Mouse (Mus musculus): ENCODE results near the gene Zfp106. TPM values are rescaled to one million over a fixed set of nuclear protein-coding genes. Genes with fewer than 3 reads are reported as not detected.
"Not testable (repeated sequence)": the region's sequence is repeated elsewhere in the genome, so short reads cannot be mapped to it uniquely, and the experiment has no call there.

Gene Zfp106
- polyA plus RNA-seq, 1 experiment from 2014 or later = 50.8 TPM

- not testable (repeated sequence) for H3K27me3 ChIP-seq; ATAC-seq (replicated peaks); H3K4me3 ChIP-seq; H3K27ac ChIP-seq (replicated peaks); H3K9me3 ChIP-seq; H3K36me3 ChIP-seq; H3K9ac ChIP-seq (replicated peaks); H3K4me2 ChIP-seq (replicated peaks)
- H3K4me1 ChIP-seq = peaks cover 19% of the 10 kb centered on the region
- WGBS = 94% methylated on average over 3 of the region's 3 CpGs
Observed at GRCm38 (mm10) chr2:120572161-120572560, 8.5 kb upstream of the Zfp106 start.

DNA sequence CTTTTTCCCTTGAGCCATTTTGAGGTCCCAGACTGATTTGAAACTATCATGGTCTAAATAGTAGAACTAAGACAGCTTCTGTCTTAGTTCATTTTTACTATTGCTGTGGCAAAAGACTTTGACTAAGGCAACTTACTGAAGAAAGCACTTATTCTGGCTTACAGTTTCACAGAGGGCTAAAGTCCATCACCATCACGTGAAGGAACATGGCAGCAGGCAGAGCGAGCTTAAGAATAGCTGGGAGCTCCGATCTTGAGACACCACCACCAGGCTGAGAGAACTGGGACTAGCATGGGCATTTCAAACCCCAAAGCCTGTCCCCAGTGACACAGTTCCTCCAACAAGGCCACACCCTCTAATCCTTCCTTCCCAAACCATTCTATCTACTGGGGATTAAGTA is 7.4 kb upstream of the Zfp106 start:
- Histone ChIP-seq H3K4me2 (replicated peaks) (no peak overlapping the region), H3K9me3 (no peaks in the 10 kb centered on the region), H3K27me3 (no peaks in the 10 kb centered on the region), H3K27ac (replicated peaks) (no peak overlapping the region), H3K4me1 (peaks cover 24% of the 10 kb centered on the region), H3K4me3 (no peak overlapping the region), H3K9ac (replicated peaks) (no peak overlapping the region), H3K36me3 (0 out of 2 replicates have a peak, but pooled peaks cover 4% of the 10 kb centered on the region)
- ATAC-seq (replicated peaks) = no peak
- 97% methylated on average over 3 of the region's 3 CpGs for WGBS

DNA sequence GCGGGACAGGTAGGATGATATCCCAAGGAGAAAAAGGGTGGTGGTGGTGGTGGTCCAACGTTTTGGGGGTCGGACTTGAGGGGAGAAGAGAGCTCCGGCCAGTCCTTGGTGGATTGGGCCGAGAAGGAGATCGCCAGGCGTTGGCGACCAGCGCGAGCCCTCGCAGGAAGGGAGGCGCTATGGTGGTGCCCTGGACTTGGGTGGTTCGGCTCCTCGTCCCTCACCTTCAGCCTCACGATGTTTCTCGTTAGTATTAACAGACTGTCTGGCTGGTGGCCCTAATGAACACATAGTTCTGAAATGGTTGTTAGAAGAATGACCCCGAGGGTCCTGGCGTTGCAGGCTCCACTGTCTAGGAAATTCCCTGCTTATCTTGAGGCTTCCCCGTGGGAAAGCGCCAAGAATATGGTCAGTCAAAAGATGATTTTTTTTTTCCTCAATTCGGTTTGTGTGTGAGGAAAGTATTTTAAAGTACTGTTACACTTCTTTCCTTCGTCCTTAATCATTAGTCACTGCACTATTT is 4.2 kb upstream of the Zfp106 start:
- Histone ChIP-seq H3K27ac (replicated peaks) (peak overlapping the region; percentile 44; the same call in 1 of the 2 replicates), H3K4me1 (peaks cover 27% of the 10 kb centered on the region), H3K27me3 (no peaks in the 10 kb centered on the region), H3K9me3 (no peaks in the 10 kb centered on the region), H3K36me3 (0 out of 2 replicates have a peak, but pooled peaks cover 4% of the 10 kb centered on the region), H3K4me2 (replicated peaks) (peak overlapping the region; percentile 83), H3K4me3 (peak overlapping the region; percentile 73), H3K9ac (replicated peaks) (peak overlapping the region; percentile 82)
- under 1% methylated on average over 22 of the region's 22 CpGs for WGBS
- ATAC-seq (replicated peaks) = peak; percentile 54

GRCm38 (mm10) chr2:120566886-120567797 is 3.5 kb upstream of the Zfp106 start, which contains the start of gene Snap23:
Snap23 (plus strand) TSS chr2:120567671.
- H3K27me3 ChIP-seq = no peaks in the 10 kb centered on the region
- peak within 1 kb of the TSS; percentile 53 for H3K27ac ChIP-seq (replicated peaks)
- peak within 1 kb of the TSS; percentile 83 for H3K4me2 ChIP-seq (replicated peaks)
- peak within 1 kb of the TSS; percentile 82 for H3K9ac ChIP-seq (replicated peaks)
- WGBS = 2% methylated on average over 42 of the region's 42 CpGs
- H3K4me1 ChIP-seq = peaks cover 31% of the 10 kb centered on the region
- peak within 1 kb of the TSS; percentile 73 for H3K4me3 ChIP-seq
- 0 out of 2 replicates have a peak, but pooled peaks cover 4% of the 10 kb centered on the region for H3K36me3 ChIP-seq
- ATAC-seq (replicated peaks) = peak; percentile 91
- H3K9me3 ChIP-seq = no peaks in the 10 kb centered on the region

- H3K9me3 ChIP-seq = no peaks in the 10 kb centered on the region
- H3K4me1 ChIP-seq = peaks cover 31% of the 10 kb centered on the region
- no peak overlapping the region for H3K4me3 ChIP-seq
- ATAC-seq (replicated peaks) = no peak
- no peak overlapping the region for H3K27ac ChIP-seq (replicated peaks)
- H3K9ac ChIP-seq (replicated peaks) = no peak overlapping the region
- WGBS = 88% methylated on average over 2 of the region's 2 CpGs
- no peak overlapping the region for H3K4me2 ChIP-seq (replicated peaks)
- no peaks in the 10 kb centered on the region for H3K36me3 ChIP-seq
- H3K27me3 ChIP-seq = no peaks in the 10 kb centered on the region
Observed at GRCm38 (mm10) chr2:120565363-120565762, 1.7 kb upstream of the Zfp106 start.

GRCm38 (mm10) chr2:120564548-120565188 is 1.0 kb upstream of the Zfp106 start:
- H3K36me3 ChIP-seq; ATAC-seq (replicated peaks); H3K27ac ChIP-seq (replicated peaks); H3K4me3 ChIP-seq; H3K4me2 ChIP-seq (replicated peaks); H3K9me3 ChIP-seq; H3K9ac ChIP-seq (replicated peaks); H3K27me3 ChIP-seq: not testable (repeated sequence)
- WGBS = 95% methylated on average over 4 of the region's 4 CpGs
- peaks cover 31% of the 10 kb centered on the region for H3K4me1 ChIP-seq

GRCm38 (mm10) chr2:120562859-120563234 is 796 bp downstream of the Zfp106 start:
- H3K4me1 ChIP-seq = peaks cover 13% of the 10 kb centered on the region
- H3K9ac ChIP-seq (replicated peaks) = peak overlapping the region; percentile 85
- no peaks in the 10 kb centered on the region for H3K27me3 ChIP-seq
- H3K4me3 ChIP-seq = peak overlapping the region; percentile 69
- H3K9me3 ChIP-seq = no peaks in the 10 kb centered on the region
- 23% methylated on average over 9 of the region's 9 CpGs for WGBS
- H3K36me3 ChIP-seq = no peaks in the 10 kb centered on the region
- no peak overlapping the region for H3K27ac ChIP-seq (replicated peaks)
- no peak for ATAC-seq (replicated peaks)
- H3K4me2 ChIP-seq (replicated peaks) = peak overlapping the region; percentile 72

GRCm38 (mm10) chr2:120561524-120561923 is 2.1 kb downstream of the Zfp106 start:
- Histone ChIP-seq H3K27me3 (no peaks in the 10 kb centered on the region), H3K27ac (replicated peaks) (no peak overlapping the region), H3K4me2 (replicated peaks) (no peak overlapping the region), H3K9me3 (no peaks in the 10 kb centered on the region), H3K36me3 (no peaks in the 10 kb centered on the region), H3K4me3 (no peak overlapping the region), H3K4me1 (peaks cover 7% of the 10 kb centered on the region), H3K9ac (replicated peaks) (no peak overlapping the region)
- 85% methylated on average over 1 of the region's 1 CpGs for WGBS
- ATAC-seq (replicated peaks) = no peak

DNA sequence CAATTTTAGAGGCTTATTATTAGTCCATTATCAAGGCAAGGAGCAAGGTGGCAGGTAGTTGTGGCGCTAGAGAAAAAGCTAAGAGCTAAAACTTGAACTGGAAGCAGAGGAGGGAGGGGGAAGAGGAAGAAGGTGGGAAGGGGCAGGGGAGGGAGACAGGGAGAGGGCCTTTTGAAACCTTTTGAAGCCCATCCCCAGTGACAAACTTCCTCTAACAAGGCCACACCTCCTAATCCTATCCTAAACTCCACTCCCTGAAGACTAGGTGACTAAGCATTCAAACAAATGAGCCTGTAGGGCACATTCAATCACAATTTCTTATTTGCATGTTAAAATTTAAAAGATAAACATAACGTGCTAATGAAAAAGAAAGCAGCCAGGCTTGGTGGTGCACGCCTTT is 4.8 kb downstream of the Zfp106 start:
- H3K4me1 ChIP-seq = peaks cover 7% of the 10 kb centered on the region
- peaks cover 9% of the 10 kb centered on the region; the same call in 1 of the 2 replicates for H3K36me3 ChIP-seq
- H3K27ac ChIP-seq (replicated peaks) = no peak overlapping the region
- no peaks in the 10 kb centered on the region for H3K27me3 ChIP-seq
- H3K4me3 ChIP-seq = no peak overlapping the region
- H3K9me3 ChIP-seq = no peaks in the 10 kb centered on the region
- H3K4me2 ChIP-seq (replicated peaks) = no peak overlapping the region
- H3K9ac ChIP-seq (replicated peaks) = no peak overlapping the region
- no peak for ATAC-seq (replicated peaks)
- WGBS = 95% methylated on average over 3 of the region's 3 CpGs

- H3K4me1 ChIP-seq = no peaks in the 10 kb centered on the region; the same call in 1 of the 2 replicates
- no peak overlapping the region for H3K27ac ChIP-seq (replicated peaks)
- 83% methylated on average over 3 of the region's 3 CpGs for WGBS
- H3K4me2 ChIP-seq (replicated peaks) = no peak overlapping the region
- H3K36me3 ChIP-seq = peaks cover 20% of the 10 kb centered on the region
- H3K27me3 ChIP-seq = no peaks in the 10 kb centered on the region
- no peak overlapping the region for H3K9ac ChIP-seq (replicated peaks)
- no peak for ATAC-seq (replicated peaks)
- no peaks in the 10 kb centered on the region for H3K9me3 ChIP-seq
- no peak overlapping the region for H3K4me3 ChIP-seq
Observed at GRCm38 (mm10) chr2:120556868-120557267, 6.8 kb downstream of the Zfp106 start.

DNA sequence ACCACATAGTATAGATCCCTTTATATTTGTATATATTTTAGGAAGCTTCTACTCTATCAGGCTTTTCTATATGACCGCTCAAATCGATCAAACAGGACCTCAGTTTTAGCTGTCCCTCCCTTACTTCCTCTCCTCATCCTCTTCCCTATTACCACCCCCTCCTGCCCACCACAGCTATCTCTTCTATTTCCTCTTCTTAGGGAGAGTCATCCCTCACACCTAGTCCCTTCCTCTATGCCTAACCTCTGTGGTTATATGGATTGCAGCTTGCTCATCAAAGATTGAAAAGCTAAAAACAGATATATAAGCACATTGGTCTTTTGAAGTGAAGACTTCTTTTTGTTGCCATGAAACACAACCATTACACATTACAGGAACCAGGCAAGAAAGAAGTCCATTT is 18.9 kb downstream of the Zfp106 start:
- peaks cover 30% of the 10 kb centered on the region for H3K36me3 ChIP-seq
- no peak overlapping the region for H3K4me3 ChIP-seq
- no peaks in the 10 kb centered on the region for H3K27me3 ChIP-seq
- H3K27ac ChIP-seq (replicated peaks) = no peak overlapping the region
- no peaks in the 10 kb centered on the region for H3K9me3 ChIP-seq
- no peak overlapping the region for H3K4me2 ChIP-seq (replicated peaks)
- peaks cover 7% of the 10 kb centered on the region for H3K4me1 ChIP-seq
- 98% methylated on average over 2 of the region's 2 CpGs for WGBS
- H3K9ac ChIP-seq (replicated peaks) = no peak overlapping the region
- ATAC-seq (replicated peaks) = no peak

DNA sequence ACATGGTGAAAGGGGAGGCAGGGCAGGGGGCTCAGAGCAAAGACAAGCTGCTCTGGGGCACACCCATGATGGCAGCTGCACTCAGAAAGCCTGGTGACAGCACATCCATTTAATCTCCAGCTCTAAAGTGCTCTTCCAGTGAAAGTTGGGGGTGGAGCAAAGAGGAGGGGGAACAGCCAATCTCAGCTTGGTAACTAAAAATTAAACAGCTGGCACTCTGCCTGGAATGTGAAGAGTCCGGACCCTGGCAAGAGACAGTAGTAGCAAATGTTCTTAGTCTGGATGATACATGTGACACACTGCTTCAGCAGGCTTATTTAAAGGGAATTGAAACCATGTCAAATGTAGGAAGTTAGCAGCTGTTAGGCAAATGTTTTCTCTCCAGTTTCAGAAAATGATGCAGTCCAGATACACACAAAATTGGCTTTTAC is 23.9 kb downstream of the Zfp106 start:
- Histone ChIP-seq H3K4me3 (no peak overlapping the region), H3K36me3 (peaks cover 12% of the 10 kb centered on the region), H3K4me1 (peaks cover 15% of the 10 kb centered on the region), H3K27ac (replicated peaks) (peak overlapping the region; percentile 79), H3K27me3 (no peaks in the 10 kb centered on the region), H3K4me2 (replicated peaks) (peak overlapping the region; percentile 19; the same call in 1 of the 2 replicates), H3K9me3 (no peaks in the 10 kb centered on the region), H3K9ac (replicated peaks) (no peak overlapping the region)
- peak; percentile 92 for ATAC-seq (replicated peaks)
- 7% methylated on average over 1 of the region's 1 CpGs for WGBS

All from forebrain, embryonic 15.5 days (tissue).